Mouse (Mus musculus) bone marrow, adult 2 months (tissue): ENCODE measurements around the gene Vstm5. TPM values are rescaled to one million over a fixed set of nuclear protein-coding genes. Genes with fewer than 3 reads are reported as not detected.

ENCODE experiments used
- H3K27ac ChIP-seq: fragments of 200-500 bp; 2 replicates; pipeline ENCODE4 v1.5.1; 2012; ENCODE audit warnings: low read depth, mild to moderate bottlenecking, control low read depth, inconsistent platforms, low read length; ENCODE audit not compliant: control insufficient read depth, poor library complexity, insufficient read depth
- H3K4me1 ChIP-seq: fragments of 200-500 bp; 2 replicates; pipeline ENCODE4 v1.6.1; 2011; ENCODE audit warnings: low read length; ENCODE audit not compliant: control insufficient read depth, insufficient read depth
- H3K4me3 ChIP-seq: fragments of 200-500 bp; replicated peaks from 2 replicates; pipeline ENCODE3; 2011; ENCODE audit warnings: mild to moderate bottlenecking, low read depth, low read length, control low read depth; ENCODE audit not compliant: control insufficient read depth
- CTCF ChIP-seq: fragments of 200-500 bp; IDR thresholded peaks from 2 replicates; pipeline ENCODE4 v1.5.1; 2011; ENCODE audit warnings: low read length, control low read depth; ENCODE audit not compliant: control insufficient read depth, insufficient read depth
- POLR2A ChIP-seq: fragments of 200-500 bp; IDR thresholded peaks from 2 replicates; pipeline ENCODE4 v1.6.1; 2011; ENCODE audit warnings: low read depth, mild to moderate bottlenecking, control low read depth, low read length, borderline replicate concordance; ENCODE audit not compliant: control insufficient read depth
- WGBS: fragments of 180-500 bp; shearing (Covaris S2); methylation state at CpG from one replicate; pipeline ENCODE4 v1.1.7; 2018; 5-methylcytosine and 5-hydroxymethylcytosine counted together
- polyA plus RNA-seq: library from polyadenylated mRNA; stranded (reverse); fragments of >200 nt; gene quantifications from 2 replicates; pipeline ENCODE4 v1.2.4, GENCODE M21; 2011; ENCODE audit warnings: low replicate concordance; ENCODE audit not compliant: missing spikeins, insufficient read depth, insufficient read length

Gene Vstm5
- polyA plus RNA-seq, 1 experiment: not detected

GRCm38 (mm10) chr9:15308254-15308653, 69.4 kb downstream of the Vstm5 start:
- no peak for TF ChIP-seq POLR2A
- TF ChIP-seq CTCF: no peak
- 33% methylated on average over 2 of the region's 2 CpGs for WGBS
- peaks cover 1% of the 10 kb centered on the region; the same call in 1 of the 2 replicates for H3K4me1 ChIP-seq
- no peak overlapping the region for H3K4me3 ChIP-seq
- no peak overlapping the region for H3K27ac ChIP-seq

Other genes starting within 250 kb of the Vstm5 start
- 6.9 and 11.4 TPM in 2 replicates for gene Panx1, start 193.6 kb upstream of the Vstm5 start, polyA plus RNA-seq
- not detected in 2 replicates for gene Hephl1, start 126.9 kb upstream of the Vstm5 start, polyA plus RNA-seq
- gene Med17, start 40.9 kb downstream of the Vstm5 start, polyA plus RNA-seq: 28.1 and 34.0 TPM in 2 replicates
- 176 and 370 TPM in 2 replicates for gene Taf1d, start 67.2 kb downstream of the Vstm5 start, polyA plus RNA-seq
- 6.7 and 14.5 TPM in 2 replicates for gene 4931406C07Rik, start 67.4 kb downstream of the Vstm5 start, polyA plus RNA-seq
- 26.7 and 56.4 TPM in 2 replicates for gene Cep295, start 118.7 kb downstream of the Vstm5 start, polyA plus RNA-seq